Mouse (Mus musculus): Measurements from ENCODE around the gene Bzw2. TPM values are rescaled to one million over a fixed set of nuclear protein-coding genes. Genes with fewer than 3 reads are reported as not detected.

Bzw2 gene
- polyA plus RNA-seq, 1 experiment from 2014 or later, result 103 TPM

GRCm38 (mm10) chr12:36095371-36095880, 62.5 kb downstream of the Bzw2 start:
- no peaks in the 10 kb centered on the region for H3K9me3 ChIP-seq (replicated peaks)
- ATAC-seq, result no peak
- peaks cover 52% of the 10 kb centered on the region for H3K36me3 ChIP-seq
- WGBS (ENCODE audit: insufficient replicate concordance), result 86% methylated on average over 7 of the region's 7 CpGs
- no peak overlapping the region for H3K9ac ChIP-seq
- no peak overlapping the region for H3K27ac ChIP-seq
- no peaks in the 10 kb centered on the region for H3K4me1 ChIP-seq
- no peak overlapping the region for H3K4me3 ChIP-seq
- H3K4me2 ChIP-seq, result no peak overlapping the region
- no peaks in the 10 kb centered on the region for H3K27me3 ChIP-seq (replicated peaks)

GRCm38 (mm10) chr12:36093081-36093670, 64.7 kb downstream of the Bzw2 start:
- H3K36me3 ChIP-seq, result peaks cover 49% of the 10 kb centered on the region
- no peaks in the 10 kb centered on the region for H3K4me1 ChIP-seq
- no peak overlapping the region for H3K4me3 ChIP-seq
- no peak overlapping the region for H3K9ac ChIP-seq
- no peaks in the 10 kb centered on the region for H3K27me3 ChIP-seq (replicated peaks)
- no peak for ATAC-seq
- 75% methylated on average over 8 of the region's 8 CpGs for WGBS (ENCODE audit: insufficient replicate concordance)
- H3K27ac ChIP-seq, result no peak overlapping the region
- no peak overlapping the region for H3K4me2 ChIP-seq
- no peaks in the 10 kb centered on the region for H3K9me3 ChIP-seq (replicated peaks)

- Histone ChIP-seq H3K27me3 (replicated peaks) (no peaks in the 10 kb centered on the region), H3K9me3 (replicated peaks) (no peaks in the 10 kb centered on the region), H3K4me1 (no peaks in the 10 kb centered on the region), H3K4me2 (no peak overlapping the region), H3K36me3 (peaks cover 43% of the 10 kb centered on the region), H3K4me3 (no peak overlapping the region), H3K27ac (no peak overlapping the region), H3K9ac (no peak overlapping the region)
- no peak for ATAC-seq
- WGBS (ENCODE audit: insufficient replicate concordance), result 87% methylated on average over 10 of the region's 10 CpGs
Observed at GRCm38 (mm10) chr12:36091964-36092363, 65.9 kb downstream of the Bzw2 start.

GRCm38 (mm10) chr12:36089221-36089620, 68.7 kb downstream of the Bzw2 start:
- Histone ChIP-seq H3K9me3 (replicated peaks) (no peaks in the 10 kb centered on the region), H3K4me2 (no peak overlapping the region), H3K27ac (no peak overlapping the region), H3K4me1 (no peaks in the 10 kb centered on the region), H3K27me3 (replicated peaks) (no peaks in the 10 kb centered on the region), H3K36me3 (peaks cover 26% of the 10 kb centered on the region), H3K9ac (no peak overlapping the region), H3K4me3 (no peak overlapping the region)
- WGBS (ENCODE audit: insufficient replicate concordance), result 74% methylated on average over 6 of the region's 6 CpGs
- ATAC-seq, result no peak

GRCm38 (mm10) chr12:36088804-36089203, 69.1 kb downstream of the Bzw2 start:
- Histone ChIP-seq H3K27ac (no peak overlapping the region), H3K36me3 (peaks cover 26% of the 10 kb centered on the region), H3K27me3 (replicated peaks) (no peaks in the 10 kb centered on the region), H3K4me2 (no peak overlapping the region), H3K4me3 (no peak overlapping the region), H3K9ac (no peak overlapping the region), H3K4me1 (no peaks in the 10 kb centered on the region), H3K9me3 (replicated peaks) (no peaks in the 10 kb centered on the region)
- no peak for ATAC-seq
- 70% methylated on average over 1 of the region's 1 CpGs for whole genome bisulfite sequencing (ENCODE audit: insufficient replicate concordance)

- H3K4me1 ChIP-seq, result no peaks in the 10 kb centered on the region
- no peaks in the 10 kb centered on the region for H3K9me3 ChIP-seq (replicated peaks)
- no peak overlapping the region for H3K4me3 ChIP-seq
- H3K4me2 ChIP-seq, result no peak overlapping the region
- ATAC-seq, result no peak
- H3K9ac ChIP-seq, result no peak overlapping the region
- H3K27me3 ChIP-seq (replicated peaks), result no peaks in the 10 kb centered on the region; the same call in 1 of the 2 replicates
- no peak overlapping the region for H3K27ac ChIP-seq
- H3K36me3 ChIP-seq, result no peaks in the 10 kb centered on the region
- WGBS (ENCODE audit: insufficient replicate concordance), result 77% methylated on average over 2 of the region's 2 CpGs
Observed at GRCm38 (mm10) chr12:36085380-36085779, 72.5 kb downstream of the Bzw2 start.

- H3K27ac ChIP-seq, result no peak overlapping the region
- H3K4me2 ChIP-seq, result no peak overlapping the region
- ATAC-seq, result no peak
- no peak overlapping the region for H3K9ac ChIP-seq
- WGBS (ENCODE audit: insufficient replicate concordance), result 60% methylated on average over 4 of the region's 4 CpGs
- H3K4me1 ChIP-seq, result no peaks in the 10 kb centered on the region
- no peaks in the 10 kb centered on the region for H3K36me3 ChIP-seq
- no peaks in the 10 kb centered on the region; the same call in 1 of the 2 replicates for H3K27me3 ChIP-seq (replicated peaks)
- H3K9me3 ChIP-seq (replicated peaks), result no peaks in the 10 kb centered on the region
- H3K4me3 ChIP-seq, result no peak overlapping the region
Observed at GRCm38 (mm10) chr12:36078101-36078899, 79.6 kb downstream of the Bzw2 start.

- WGBS (ENCODE audit: insufficient replicate concordance), result 28% methylated on average over 5 of the region's 5 CpGs
Observed at GRCm38 (mm10) chr12:36072860-36073259, 85.0 kb downstream of the Bzw2 start.

GRCm38 (mm10) chr12:36070231-36070630, 87.6 kb downstream of the Bzw2 start:
- H3K4me1 ChIP-seq, result peaks cover 6% of the 10 kb centered on the region; the same call in 1 of the 2 replicates
- no peak overlapping the region for H3K9ac ChIP-seq
- H3K9me3 ChIP-seq (replicated peaks), result no peaks in the 10 kb centered on the region
- WGBS (ENCODE audit: insufficient replicate concordance), result 63% methylated on average over 4 of the region's 4 CpGs
- H3K27ac ChIP-seq, result no peak overlapping the region
- H3K4me3 ChIP-seq, result no peak overlapping the region
- no peaks in the 10 kb centered on the region for H3K36me3 ChIP-seq
- H3K4me2 ChIP-seq, result no peak overlapping the region
- no peak for ATAC-seq
- no peaks in the 10 kb centered on the region for H3K27me3 ChIP-seq (replicated peaks)

More at GRCm38 (mm10) chr12:36072860-36073259, 85.0 kb downstream of the Bzw2 start:
- no peak for ATAC-seq
- peaks cover 6% of the 10 kb centered on the region; the same call in 1 of the 2 replicates for H3K4me1 ChIP-seq
- no peaks in the 10 kb centered on the region for H3K27me3 ChIP-seq (replicated peaks)
- H3K4me2 ChIP-seq, result no peak overlapping the region
- H3K27ac ChIP-seq, result no peak overlapping the region
- H3K9ac ChIP-seq, result no peak overlapping the region
- no peaks in the 10 kb centered on the region for H3K9me3 ChIP-seq (replicated peaks)
- no peaks in the 10 kb centered on the region for H3K36me3 ChIP-seq
- no peak overlapping the region for H3K4me3 ChIP-seq

GRCm38 (mm10) chr12:36067538-36067937, 90.3 kb downstream of the Bzw2 start:
- WGBS (ENCODE audit: insufficient replicate concordance), result 76% methylated on average over 2 of the region's 2 CpGs

GRCm38 (mm10) chr12:36065911-36066310, 92.0 kb downstream of the Bzw2 start:
- no peak overlapping the region for H3K27ac ChIP-seq
- 82% methylated on average over 1 of the region's 1 CpGs for WGBS (ENCODE audit: insufficient replicate concordance)

More at GRCm38 (mm10) chr12:36067538-36067937, 90.3 kb downstream of the Bzw2 start:
- ATAC-seq, result no peak
- no peaks in the 10 kb centered on the region for H3K4me1 ChIP-seq
- H3K9ac ChIP-seq, result no peak overlapping the region
- H3K36me3 ChIP-seq, result no peaks in the 10 kb centered on the region
- no peak overlapping the region for H3K4me3 ChIP-seq
- H3K27me3 ChIP-seq (replicated peaks), result no peaks in the 10 kb centered on the region
- no peaks in the 10 kb centered on the region for H3K9me3 ChIP-seq (replicated peaks)
- no peak overlapping the region for H3K4me2 ChIP-seq
- H3K27ac ChIP-seq, result no peak overlapping the region

GRCm38 (mm10) chr12:36057699-36058098, 100.2 kb downstream of the Bzw2 start:
- ATAC-seq, result no peak
- Histone ChIP-seq H3K27me3 (replicated peaks) (no peaks in the 10 kb centered on the region), H3K9ac (no peak overlapping the region), H3K36me3 (no peaks in the 10 kb centered on the region), H3K4me2 (no peak overlapping the region), H3K9me3 (replicated peaks) (no peaks in the 10 kb centered on the region), H3K27ac (no peak overlapping the region), H3K4me3 (no peak overlapping the region), H3K4me1 (no peaks in the 10 kb centered on the region)
- 24% methylated on average over 2 of the region's 2 CpGs for WGBS (ENCODE audit: insufficient replicate concordance)

More at GRCm38 (mm10) chr12:36065911-36066310, 92.0 kb downstream of the Bzw2 start:
- no peaks in the 10 kb centered on the region for H3K27me3 ChIP-seq (replicated peaks)
- no peaks in the 10 kb centered on the region for H3K9me3 ChIP-seq (replicated peaks)
- no peaks in the 10 kb centered on the region for H3K36me3 ChIP-seq
- no peak overlapping the region for H3K4me3 ChIP-seq
- H3K4me2 ChIP-seq, result no peak overlapping the region
- no peak overlapping the region for H3K9ac ChIP-seq
- H3K4me1 ChIP-seq, result no peaks in the 10 kb centered on the region
- no peak for ATAC-seq
